Mouse (Mus musculus): ENCODE data around the gene Frem2.

- TF ChIP-seq CTCF (IDR thresholded peaks at IDR 0.05; ENCODE audit: borderline replicate concordance, control insufficient read depth, extremely low read depth, insufficient read depth, low read length, poor library complexity) (no peak), POLR2A (IDR thresholded peaks at IDR 0.05; ENCODE audit: control insufficient read depth, extremely low read depth, insufficient read depth, low read length, poor library complexity) (no peak)
These were observed at the start of gene Frem2 for GRCm38 (mm10) chr3:53656878-53657561.
